Mouse (Mus musculus): Measurements from ENCODE around the gene Cacna1i. TPM values are rescaled to one million over a fixed set of nuclear protein-coding genes. Genes with fewer than 3 reads are reported as not detected.

Gene Cacna1i
- polyA plus RNA-seq (2015; fragmentation: Nextera tagmentation; extraction: Ambion mirVana) = not detected in 2 replicates

DNA sequence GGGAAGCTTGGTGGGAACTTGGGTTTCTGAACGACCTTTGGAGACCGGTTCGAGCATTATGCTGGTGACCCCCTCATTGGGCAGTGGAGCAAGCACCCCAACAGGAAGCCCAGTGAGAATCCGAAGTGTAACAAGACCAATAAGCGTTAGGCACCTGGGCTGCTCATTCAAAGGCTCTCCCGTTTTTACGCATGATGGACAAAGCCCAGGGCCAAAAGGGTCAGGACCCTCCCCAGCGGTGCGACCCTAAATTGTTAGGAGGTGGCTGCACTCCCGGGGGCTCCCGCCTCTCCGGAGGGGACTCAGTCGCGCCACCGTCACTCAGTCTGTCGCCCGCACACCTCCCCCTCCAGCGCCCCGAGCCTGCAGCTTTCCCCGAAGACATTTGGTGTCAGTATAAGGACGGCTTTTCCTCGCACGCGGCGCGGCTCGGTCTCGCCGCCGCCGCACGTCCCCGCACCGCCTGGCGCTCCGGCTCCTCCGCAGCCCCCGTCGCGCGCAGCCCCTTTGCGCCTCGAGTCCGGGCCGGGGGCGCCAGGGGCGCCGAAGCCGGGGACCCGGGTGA, at the start of gene Cacna1i:
Cacna1i (plus strand) TSS at position 388 of the 565 bp plus-strand sequence.
- peak within 1 kb of the TSS; percentile 76 for H3K4me2 ChIP-seq (ENCODE audit: low read length)
- no peak within 1 kb of the TSS for H3K27ac ChIP-seq
- H3K4me1 ChIP-seq (replicated peaks; ENCODE audit: insufficient read depth, low read length) = peaks cover 3% of the 10 kb centered on the region; the same call in 1 of the 2 replicates
- H3K27me3 ChIP-seq (ENCODE audit: insufficient read depth, low read length) = peaks cover 34% of the 10 kb centered on the region
- WGBS = 2% methylated on average over 45 of the region's 50 CpGs
- H3K4me3 ChIP-seq (replicated peaks; ENCODE audit: low read depth, low read length) = peak within 1 kb of the TSS; percentile 41
- no peak; the same call in 1 of the 2 replicates for TF ChIP-seq CTCF (IDR thresholded peaks at IDR 0.05; ENCODE audit: low read depth)
- DNase-seq (ENCODE audit: low spot score) (peak; percentile 16), ATAC-seq (replicated peaks; ENCODE audit: low FRiP score, low read depth) (no peak)
- H3K36me3 ChIP-seq (ENCODE audit: insufficient read depth, low read length) = no peaks in the 10 kb centered on the region
- no peaks in the 10 kb centered on the region for H3K9me3 ChIP-seq (replicated peaks; ENCODE audit: low read length)
- no peak within 1 kb of the TSS for H3K9ac ChIP-seq (ENCODE audit: low read depth, low read length)

- H3K27ac ChIP-seq = no peak overlapping the region
- no peak overlapping the region for H3K4me2 ChIP-seq (ENCODE audit: low read length)
- no peaks in the 10 kb centered on the region for H3K9me3 ChIP-seq (replicated peaks; ENCODE audit: low read length)
- DNase-seq (ENCODE audit: low spot score) (no peak), ATAC-seq (replicated peaks; ENCODE audit: low FRiP score, low read depth) (no peak)
- TF ChIP-seq CTCF (IDR thresholded peaks at IDR 0.05; ENCODE audit: low read depth) = no peak
- 95% methylated on average over 12 of the region's 12 CpGs for WGBS
- 0 out of 2 replicates have a peak, but pooled peaks cover 2% of the 10 kb centered on the region for H3K4me1 ChIP-seq (replicated peaks; ENCODE audit: insufficient read depth, low read length)
- peaks cover 59% of the 10 kb centered on the region for H3K36me3 ChIP-seq (ENCODE audit: insufficient read depth, low read length)
- H3K27me3 ChIP-seq (ENCODE audit: insufficient read depth, low read length) = no peaks in the 10 kb centered on the region
- H3K4me3 ChIP-seq (replicated peaks; ENCODE audit: low read depth, low read length) = no peak overlapping the region
- no peak overlapping the region for H3K9ac ChIP-seq (ENCODE audit: low read depth, low read length)
These were observed 38.9 kb upstream of the Cacna1i start for GRCm38 (mm10) chr15:80248135-80248534.

DNA sequence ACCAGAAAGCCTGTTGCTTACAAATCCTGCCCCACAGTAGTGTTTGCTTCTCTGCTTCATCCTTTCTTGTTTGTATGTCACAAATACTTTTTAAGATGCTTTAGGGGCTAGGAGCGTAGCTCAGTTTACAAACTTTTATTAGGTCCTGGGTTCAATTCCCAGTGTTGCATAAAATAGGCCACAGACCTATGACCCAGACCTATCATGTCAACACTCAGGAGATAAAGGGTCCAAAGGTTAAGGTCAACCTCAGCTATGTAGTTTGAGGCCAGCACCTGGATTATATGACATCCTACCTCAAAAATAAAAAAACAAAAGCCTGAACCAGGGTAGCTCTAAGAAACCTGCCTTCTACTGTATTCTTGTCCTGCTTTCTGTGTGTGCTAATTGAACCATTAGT, 38.4 kb upstream of the Cacna1i start:
- DNase-seq (ENCODE audit: low spot score) (no peak), ATAC-seq (replicated peaks; ENCODE audit: low FRiP score, low read depth) (no peak)
- no peak overlapping the region for H3K27ac ChIP-seq
- no peak overlapping the region for H3K9ac ChIP-seq (ENCODE audit: low read depth, low read length)
- peaks cover 7% of the 10 kb centered on the region; the same call in 1 of the 2 replicates for H3K4me1 ChIP-seq (replicated peaks; ENCODE audit: insufficient read depth, low read length)
- 96% methylated on average over 1 of the region's 1 CpGs for WGBS
- H3K27me3 ChIP-seq (ENCODE audit: insufficient read depth, low read length) = no peaks in the 10 kb centered on the region
- no peak for TF ChIP-seq CTCF (IDR thresholded peaks at IDR 0.05; ENCODE audit: low read depth)
- no peak overlapping the region for H3K4me3 ChIP-seq (replicated peaks; ENCODE audit: low read depth, low read length)
- peaks cover 54% of the 10 kb centered on the region for H3K36me3 ChIP-seq (ENCODE audit: insufficient read depth, low read length)
- H3K4me2 ChIP-seq (ENCODE audit: low read length) = no peak overlapping the region
- H3K9me3 ChIP-seq (replicated peaks; ENCODE audit: low read length) = no peaks in the 10 kb centered on the region

DNA sequence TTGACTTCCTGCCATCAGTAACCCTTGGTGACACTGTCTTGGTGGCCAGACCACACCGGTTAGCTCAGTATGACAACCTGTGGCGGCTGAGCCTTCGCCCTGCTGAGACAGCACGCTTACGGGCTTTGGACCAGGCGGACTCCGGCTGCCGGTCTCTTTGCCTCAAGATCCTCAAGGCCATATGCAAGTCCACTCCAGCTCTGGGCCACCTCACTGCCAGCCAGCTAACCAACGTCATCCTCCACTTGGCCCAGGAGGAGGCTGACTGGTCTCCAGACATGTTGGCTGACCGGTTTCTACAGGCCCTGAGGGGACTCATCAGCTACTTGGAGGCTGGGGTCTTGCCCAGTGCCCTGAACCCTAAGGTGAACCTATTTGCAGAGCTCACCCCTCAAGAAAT, 37.4 kb upstream of the Cacna1i start:
- Histone ChIP-seq H3K4me2 (ENCODE audit: low read length) (no peak overlapping the region), H3K4me1 (replicated peaks; ENCODE audit: insufficient read depth, low read length) (peaks cover 13% of the 10 kb centered on the region; the same call in 1 of the 2 replicates), H3K27ac (no peak overlapping the region), H3K36me3 (ENCODE audit: insufficient read depth, low read length) (peaks cover 50% of the 10 kb centered on the region; the same call in 1 of the 2 replicates), H3K27me3 (ENCODE audit: insufficient read depth, low read length) (no peaks in the 10 kb centered on the region), H3K9ac (ENCODE audit: low read depth, low read length) (no peak overlapping the region), H3K9me3 (replicated peaks; ENCODE audit: low read length) (no peaks in the 10 kb centered on the region), H3K4me3 (replicated peaks; ENCODE audit: low read depth, low read length) (no peak overlapping the region)
- ATAC-seq (replicated peaks; ENCODE audit: low FRiP score, low read depth) (no peak), DNase-seq (ENCODE audit: low spot score) (no peak)
- TF ChIP-seq CTCF (IDR thresholded peaks at IDR 0.05; ENCODE audit: low read depth) = no peak
- WGBS = 90% methylated on average over 10 of the region's 10 CpGs

DNA sequence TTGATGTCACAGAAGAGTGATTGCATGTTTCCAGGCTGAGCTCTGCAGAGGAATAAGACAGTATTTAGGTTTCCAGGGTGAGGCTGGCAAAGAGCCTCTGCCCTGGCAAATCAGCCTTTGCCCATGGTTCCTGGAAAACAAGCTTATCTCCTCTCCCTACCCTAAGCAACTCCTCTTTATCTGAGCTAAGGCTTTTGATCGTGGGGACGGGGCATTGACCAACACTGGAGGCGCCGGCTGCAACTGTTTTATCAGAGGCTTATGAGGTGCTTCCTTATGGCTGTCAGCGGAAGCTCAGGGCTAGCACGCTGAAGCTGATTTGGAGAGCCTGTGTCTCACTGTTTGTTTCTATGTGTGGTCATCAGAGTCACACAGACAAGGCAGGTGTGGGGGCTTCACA, 36.5 kb upstream of the Cacna1i start:
- H3K27me3 ChIP-seq (ENCODE audit: insufficient read depth, low read length) = no peaks in the 10 kb centered on the region
- 93% methylated on average over 6 of the region's 6 CpGs for WGBS
- no peak overlapping the region for H3K4me2 ChIP-seq (ENCODE audit: low read length)
- DNase-seq (ENCODE audit: low spot score) (no peak), ATAC-seq (replicated peaks; ENCODE audit: low FRiP score, low read depth) (no peak)
- H3K36me3 ChIP-seq (ENCODE audit: insufficient read depth, low read length) = peaks cover 45% of the 10 kb centered on the region; the same call in 1 of the 2 replicates
- no peak overlapping the region for H3K9ac ChIP-seq (ENCODE audit: low read depth, low read length)
- H3K27ac ChIP-seq = no peak overlapping the region
- no peak for TF ChIP-seq CTCF (IDR thresholded peaks at IDR 0.05; ENCODE audit: low read depth)
- no peak overlapping the region for H3K4me3 ChIP-seq (replicated peaks; ENCODE audit: low read depth, low read length)
- H3K9me3 ChIP-seq (replicated peaks; ENCODE audit: low read length) = no peaks in the 10 kb centered on the region
- H3K4me1 ChIP-seq (replicated peaks; ENCODE audit: insufficient read depth, low read length) = peaks cover 13% of the 10 kb centered on the region; the same call in 1 of the 2 replicates

DNA sequence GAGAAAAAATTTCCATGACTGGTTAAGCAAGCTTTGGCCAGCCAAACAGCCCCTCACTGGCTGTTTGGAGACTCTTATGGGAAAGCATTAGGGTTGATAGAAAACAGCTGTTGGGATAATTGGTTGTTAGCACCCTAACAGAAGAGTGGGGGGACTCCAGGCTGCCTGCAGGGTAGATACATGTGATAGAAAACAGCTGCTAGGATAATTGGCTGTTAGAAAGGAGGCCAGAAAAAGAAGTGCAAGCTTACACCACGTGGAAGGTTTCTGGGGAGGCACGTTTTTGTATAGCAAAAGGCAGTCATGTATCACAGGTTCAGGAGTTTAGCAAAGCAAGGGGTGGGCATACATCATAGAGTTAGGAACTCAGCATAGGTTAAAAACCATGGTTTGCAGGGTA, 33.5 kb upstream of the Cacna1i start:
- ATAC-seq (replicated peaks; ENCODE audit: low FRiP score, low read depth) (no peak), DNase-seq (ENCODE audit: low spot score) (peak; percentile 86)
- Histone ChIP-seq H3K27ac (peak overlapping the region; percentile 98), H3K4me3 (replicated peaks; ENCODE audit: low read depth, low read length) (no peak overlapping the region), H3K36me3 (ENCODE audit: insufficient read depth, low read length) (peaks cover 45% of the 10 kb centered on the region), H3K9ac (ENCODE audit: low read depth, low read length) (peak overlapping the region; percentile 38; the same call in 1 of the 2 replicates), H3K4me1 (replicated peaks; ENCODE audit: insufficient read depth, low read length) (peaks cover 28% of the 10 kb centered on the region), H3K4me2 (ENCODE audit: low read length) (0 out of 2 replicates have a peak overlapping the region, but pooled peaks have one; percentile 98), H3K27me3 (ENCODE audit: insufficient read depth, low read length) (no peaks in the 10 kb centered on the region), H3K9me3 (replicated peaks; ENCODE audit: low read length) (no peaks in the 10 kb centered on the region)
- WGBS = 10% methylated on average over 2 of the region's 2 CpGs
- no peak for TF ChIP-seq CTCF (IDR thresholded peaks at IDR 0.05; ENCODE audit: low read depth)
